Mouse (Mus musculus): Measurements from ENCODE around the gene Gm21764.
"Not testable (repeated sequence)": the region's sequence is repeated elsewhere in the genome, so short reads cannot be mapped to it uniquely, and the experiment has no call there.

The Gm21764 gene

DNA sequence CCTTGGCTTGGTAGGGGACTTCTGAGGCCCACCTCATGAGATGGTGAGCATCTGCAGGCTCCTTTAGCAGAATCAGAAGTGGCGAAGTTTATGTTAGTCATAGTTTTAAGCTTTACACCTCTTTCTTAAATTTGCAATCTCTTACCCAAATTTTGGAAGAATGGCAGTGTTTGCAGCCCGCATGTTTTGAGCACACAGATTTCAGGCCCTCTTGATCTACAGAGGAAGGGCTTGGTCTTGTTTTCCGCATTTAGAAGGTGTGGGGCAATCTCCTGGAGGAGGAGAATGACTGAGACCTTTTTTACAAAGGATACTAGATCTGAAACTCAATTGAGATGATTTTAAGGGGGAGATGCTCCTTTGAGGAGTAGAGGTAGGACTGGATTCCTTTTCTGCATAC lies at the start of gene Gm21764:
TSS of gene Gm21764 (minus strand) at position 101 of the 400 bp plus-strand sequence.
- DNase-seq (ENCODE audit: low spot score in 2 of 2): not testable (repeated sequence)

- not testable (repeated sequence) for DNase-seq (ENCODE audit: low spot score in 2 of 2)
These were observed 27.2 kb upstream of the Gm21764 start, which contains the start of gene Ssty1 for GRCm38 (mm10) chrY:18088816-18089215. Ssty1 (plus strand) TSS chrY:18089116.
